Mouse (Mus musculus) embryonic stem cell, embryonic (primary cell): ENCODE data around the gene Naa40.

ENCODE experiments used
- CTCF ChIA-PET, 4 experiments: fragments of 300-600 bp in 2 of 4; fragments of 350-600 bp in 2 of 4; sonication (Branson Sonifier 250); formaldehyde crosslinking; loops; one replicate each; lab custom pipeline; 2022; ENCODE audit warnings: inconsistent platforms in 2 of 4; lab: Charles Lee
- POLR2A ChIA-PET, 4 experiments: fragments of 300-600 bp in 2 of 4; fragments of 350-600 bp in 2 of 4; sonication (Branson Sonifier 250); formaldehyde crosslinking; loops; one replicate each; lab custom pipeline; 2022; ENCODE audit warnings: antibody characterized with exemption in 4 of 4, inconsistent platforms in 1 of 4; lab: Charles Lee

Gene Naa40

GRCm38 (mm10) chr19:7269290-7270044 lies 28.5 kb upstream of the Naa40 start:
- POLR2A ChIA-PET: interaction anchor here (0.6 to 15.9 kb wide), 75 partner anchors 8 to 1697 kb away, joined by 3 to 339 read pairs (median 4); partner anchors contain the start of genes Naa40 (in 3 of the 4), Cox8a (in 2 of the 4), Mark2 (in 2 of the 4) and Otub1 (in 2 of the 4)
- CTCF ChIA-PET: interaction anchor here (0.5 to 4.4 kb wide), 32 partner anchors 8 to 212 kb away, joined by 3 to 17 read pairs (median 4); partner anchors contain the start of genes Mark2 (in 2 of the 4), Naa40 (in 2 of the 4), 2700081O15Rik (in 1 of the 4) and Cox8a (in 1 of the 4)

GRCm38 (mm10) chr19:7268722-7269090 lies 27.7 kb upstream of the Naa40 start:
- ChIA-PET POLR2A (interaction anchor here (0.6 to 15.9 kb wide), 67 partner anchors 8 to 1698 kb away, joined by 3 to 339 read pairs (median 4); partner anchors contain the start of genes Naa40 (in 3 of the 4), Cox8a (in 2 of the 4), Stip1 (in 2 of the 4) and 2700081O15Rik (in 1 of the 4)), CTCF (interaction anchor here (0.5 to 4.4 kb wide), 32 partner anchors 8 to 449 kb away, joined by 3 to 17 read pairs (median 4); partner anchors contain the start of genes Mark2 (in 2 of the 4), Naa40 (in 2 of the 4), 2700081O15Rik (in 1 of the 4) and Cox8a (in 1 of the 4))

GRCm38 (mm10) chr19:7267781-7268721 lies 27.1 kb upstream of the Naa40 start:
- CTCF ChIA-PET: interaction anchor here (0.6 to 4.4 kb wide), 31 partner anchors 11 to 1525 kb away, joined by 3 to 17 read pairs (median 4); partner anchors contain the start of genes 2700081O15Rik (in 1 of the 4), Cox8a (in 1 of the 4) and Otub1 (in 1 of the 4)
- POLR2A ChIA-PET: interaction anchor here (0.6 to 15.9 kb wide), 80 partner anchors 8 to 1518 kb away, joined by 3 to 339 read pairs (median 4); partner anchors contain the start of genes 2700081O15Rik (in 2 of the 4), Cox8a (in 2 of the 4), Naa40 (in 2 of the 4) and Otub1 (in 2 of the 4)

GRCm38 (mm10) chr19:7267091-7267741 lies 26.2 kb upstream of the Naa40 start, which contains the start of gene Rcor2:
Gene Rcor2, plus strand, starts transcription at chr19:7267325.
- POLR2A ChIA-PET: interaction anchor here (0.6 to 15.9 kb wide), 54 partner anchors 7 to 1519 kb away, joined by 3 to 339 read pairs (median 7); partner anchors contain the start of genes 2700081O15Rik (in 2 of the 4), Mark2 (in 2 of the 4), Naa40 (in 2 of the 4) and Otub1 (in 2 of the 4)
- CTCF ChIA-PET: interaction anchor here (0.6 to 4.0 kb wide), 15 partner anchors 9 to 169 kb away, joined by 3 to 36 read pairs (median 3); partner anchors contain the start of genes Mark2 (in 2 of the 4), 2700081O15Rik (in 1 of the 4) and Cox8a (in 1 of the 4)

- ChIA-PET POLR2A (interaction anchor here (0.6 to 15.9 kb wide), 82 partner anchors 8 to 1775 kb away, joined by 3 to 339 read pairs (median 5); partner anchors contain the start of genes Cox8a (in 3 of the 4), Naa40 (in 3 of the 4), 2700081O15Rik (in 2 of the 4) and Macrod1 (in 2 of the 4)), CTCF (interaction anchor here in 2 of 4 experiments (0.5 to 4.1 kb wide), 16 partner anchors 8 to 1452 kb away, joined by 3 to 36 read pairs (median 6); partner anchors contain the start of genes 2700081O15Rik (in 1 of the 2) and Mark2 (in 1 of the 2))
These were observed 25.4 kb upstream of the Naa40 start for GRCm38 (mm10) chr19:7266421-7266831.

- ChIA-PET CTCF (interaction anchor here (0.5 to 4.1 kb wide), 34 partner anchors 7 to 286 kb away, joined by 3 to 36 read pairs (median 5); partner anchors contain the start of genes 2700081O15Rik (in 1 of the 4), Cox8a (in 1 of the 4) and Naa40 (in 1 of the 4)), POLR2A (interaction anchor here (0.6 to 15.9 kb wide), 127 partner anchors 8 to 1701 kb away, joined by 3 to 339 read pairs (median 4); partner anchors contain the start of genes Cox8a (in 3 of the 4), Naa40 (in 3 of the 4), 2700081O15Rik (in 2 of the 4) and Lgals12 (in 2 of the 4))
These were observed 24.7 kb upstream of the Naa40 start for GRCm38 (mm10) chr19:7265478-7266191.

GRCm38 (mm10) chr19:7264766-7265331 lies 23.9 kb upstream of the Naa40 start:
- ChIA-PET CTCF (interaction anchor here (0.5 to 4.1 kb wide), 55 partner anchors 9 to 323 kb away, joined by 3 to 36 read pairs (median 4); partner anchors contain the start of genes Mark2 (in 2 of the 4), Naa40 (in 2 of the 4), 2700081O15Rik (in 1 of the 4) and Bad (in 1 of the 4)), POLR2A (interaction anchor here (0.6 to 15.9 kb wide), 108 partner anchors 7 to 1701 kb away, joined by 3 to 339 read pairs (median 5); partner anchors contain the start of genes Naa40 (in 3 of the 4), Cox8a (in 2 of the 4), Macrod1 (in 2 of the 4) and Mark2 (in 2 of the 4))

GRCm38 (mm10) chr19:7264088-7264765 lies 23.2 kb upstream of the Naa40 start:
- ChIA-PET CTCF (interaction anchor here (0.5 to 4.1 kb wide), 57 partner anchors 7 to 322 kb away, joined by 3 to 36 read pairs (median 4); partner anchors contain the start of genes Mark2 (in 3 of the 4), Naa40 (in 3 of the 4), Cox8a (in 2 of the 4) and Bad (in 1 of the 4)), POLR2A (interaction anchor here (0.6 to 15.9 kb wide), 65 partner anchors 10 to 901 kb away, joined by 3 to 339 read pairs (median 6); partner anchors contain the start of genes Cox8a (in 2 of the 4), Mark2 (in 2 of the 4), Naa40 (in 2 of the 4) and Otub1 (in 2 of the 4))

- CTCF ChIA-PET: interaction anchor here (0.6 to 4.1 kb wide), 20 partner anchors 8 to 196 kb away, joined by 3 to 32 read pairs (median 5); partner anchors contain the start of genes Naa40 (in 2 of the 4), Cox8a (in 1 of the 4) and Flrt1 (in 1 of the 4)
- POLR2A ChIA-PET: interaction anchor here (0.5 to 15.9 kb wide), 37 partner anchors 7 to 355 kb away, joined by 3 to 339 read pairs (median 5); partner anchors contain the start of genes Mark2 (in 2 of the 4), Naa40 (in 2 of the 4), 2700081O15Rik (in 1 of the 4) and Cox8a (in 1 of the 4)
These were observed 21.6 kb upstream of the Naa40 start for GRCm38 (mm10) chr19:7262592-7262991.

- POLR2A ChIA-PET: interaction anchor here (0.7 to 15.9 kb wide), 53 partner anchors 8 to 1461 kb away, joined by 3 to 339 read pairs (median 4); partner anchors contain the start of genes Cox8a (in 2 of the 4), Mark2 (in 2 of the 4), Naa40 (in 2 of the 4) and Otub1 (in 2 of the 4)
- CTCF ChIA-PET: interaction anchor here in 2 of 4 experiments (1.0 to 2.7 kb wide), 6 partner anchors 12 to 70 kb away, joined by 3 to 13 read pairs (median 4); partner anchors contain the start of gene Cox8a (in 1 of the 2)
These were observed 21.0 kb upstream of the Naa40 start for GRCm38 (mm10) chr19:7261964-7262363.

GRCm38 (mm10) chr19:7261476-7261875 lies 20.5 kb upstream of the Naa40 start:
- CTCF ChIA-PET: interaction anchor here in 3 of 4 experiments (0.5 to 2.7 kb wide), 11 partner anchors 8 to 642 kb away, joined by 3 to 13 read pairs (median 4); partner anchors contain the start of gene Cox8a (in 1 of the 3)

GRCm38 (mm10) chr19:7257881-7258280 lies 16.9 kb upstream of the Naa40 start:
- CTCF ChIA-PET: interaction anchor here in 2 of 4 experiments (0.7 to 2.4 kb wide), 4 partner anchors 9 to 23 kb away, joined by 3 to 9 read pairs (median 6); partner anchors contain the start of gene Rcor2 (in 1 of the 2)
- POLR2A ChIA-PET: interaction anchor here in 3 of 4 experiments (0.5 to 15.9 kb wide), 18 partner anchors 7 to 266 kb away, joined by 3 to 339 read pairs (median 4); partner anchors contain the start of genes Naa40 (in 3 of the 3), Rcor2 (in 2 of the 3) and Cox8a (in 1 of the 3)

More at GRCm38 (mm10) chr19:7261476-7261875, 20.5 kb upstream of the Naa40 start:
- POLR2A ChIA-PET: interaction anchor here (0.5 to 15.9 kb wide), 57 partner anchors 8 to 1462 kb away, joined by 3 to 339 read pairs (median 4); partner anchors contain the start of genes Mark2 (in 2 of the 4), Naa40 (in 2 of the 4), Otub1 (in 2 of the 4) and Slc3a2 (in 2 of the 4)

GRCm38 (mm10) chr19:7246021-7246420 lies 5.0 kb upstream of the Naa40 start:
- ChIA-PET CTCF (interaction anchor here in 2 of 4 experiments (1.0 to 1.8 kb wide), 3 partner anchors 11 to 20 kb away, joined by 3 to 9 read pairs (median 3); no protein-coding TSS in a partner anchor), POLR2A (interaction anchor here (0.6 to 15.7 kb wide), 29 partner anchors 9 to 206 kb away, joined by 3 to 307 read pairs (median 4); partner anchors contain the start of genes Cox8a (in 2 of the 4), Stip1 (in 2 of the 4), Otub1 (in 1 of the 4) and Rcor2 (in 1 of the 4))
